Mouse (Mus musculus) cerebellum, adult 2 months (tissue): ENCODE measurements at regions not wholly inside any gene's neighbourhood (a gene's known extent, or its start where the extent isn't known, plus 50 kb on each side); places are given as distances from the start of the nearest gene placed in this dataset.

ENCODE experiments used
- DNase-seq, 2 experiments: peaks; one replicate each; pipeline ENCODE4 v3.0.0; 2021
- H3K27ac ChIP-seq: fragments of 200-500 bp; 2 replicates; pipeline ENCODE4 v1.5.1; 2012; ENCODE audit warnings: low read length, control low read depth, inconsistent platforms; ENCODE audit not compliant: insufficient read depth
- H3K27me3 ChIP-seq: fragments of 200-500 bp; 2 replicates; pipeline ENCODE4 v1.6.1; 2012; ENCODE audit warnings: inconsistent platforms, mild to moderate bottlenecking, low read length, moderate library complexity; ENCODE audit not compliant: control insufficient read depth, insufficient read depth
- H3K4me1 ChIP-seq: fragments of 200-500 bp; 2 replicates; pipeline ENCODE4 v1.6.1; 2011; ENCODE audit warnings: low read length; ENCODE audit not compliant: control insufficient read depth, insufficient read depth
- H3K4me3 ChIP-seq: fragments of 200-500 bp; replicated peaks from 2 replicates; pipeline ENCODE3; 2011; ENCODE audit warnings: mild to moderate bottlenecking, low read depth, low read length, control low read depth; ENCODE audit not compliant: insufficient read depth
- CTCF ChIP-seq: fragments of 200-500 bp; IDR thresholded peaks from 2 replicates; pipeline ENCODE4 v1.5.1; 2011; ENCODE audit warnings: low read depth, mild to moderate bottlenecking, control low read depth, low read length, moderate library complexity, borderline replicate concordance; ENCODE audit not compliant: insufficient read depth
- POLR2A ChIP-seq: fragments of 200-500 bp; IDR thresholded peaks from 2 replicates; pipeline ENCODE4 v1.6.1; 2011; ENCODE audit warnings: low read length, control low read depth, borderline replicate concordance; ENCODE audit not compliant: insufficient read depth
- WGBS: fragments of 180-500 bp; shearing (Covaris S2); methylation state at CpG from one replicate; pipeline ENCODE4 v1.1.7; 2018; 5-methylcytosine and 5-hydroxymethylcytosine counted together

DNA sequence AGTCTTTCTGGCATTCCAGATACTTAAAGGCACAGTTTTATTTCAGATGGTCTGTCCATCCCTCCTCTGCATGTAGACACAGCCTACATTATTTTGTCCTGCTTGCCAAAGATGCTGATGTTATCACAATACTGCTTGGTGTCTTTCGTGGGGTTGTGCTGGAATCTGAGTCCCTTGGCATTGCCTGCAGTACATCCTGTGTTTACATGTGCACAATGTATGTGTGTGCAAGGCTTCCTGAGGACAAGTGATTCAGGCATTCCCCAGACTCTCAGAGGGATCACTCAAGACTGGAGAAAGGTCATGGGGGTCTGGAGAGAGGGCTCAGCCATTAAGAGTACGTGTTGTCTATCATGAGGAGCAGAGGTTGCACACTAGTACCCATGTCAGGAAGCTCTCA, 60.0 kb upstream of the Sh3bp4 start:
- Histone ChIP-seq H3K4me3 (no peak overlapping the region), H3K4me1 (no peaks in the 10 kb centered on the region), H3K27ac (no peak overlapping the region), H3K27me3 (no peaks in the 10 kb centered on the region)
- DNase-seq, result no peak
- WGBS, result 91% methylated on average over 2 of the region's 2 CpGs
- TF ChIP-seq POLR2A (no peak), CTCF (no peak)

DNA sequence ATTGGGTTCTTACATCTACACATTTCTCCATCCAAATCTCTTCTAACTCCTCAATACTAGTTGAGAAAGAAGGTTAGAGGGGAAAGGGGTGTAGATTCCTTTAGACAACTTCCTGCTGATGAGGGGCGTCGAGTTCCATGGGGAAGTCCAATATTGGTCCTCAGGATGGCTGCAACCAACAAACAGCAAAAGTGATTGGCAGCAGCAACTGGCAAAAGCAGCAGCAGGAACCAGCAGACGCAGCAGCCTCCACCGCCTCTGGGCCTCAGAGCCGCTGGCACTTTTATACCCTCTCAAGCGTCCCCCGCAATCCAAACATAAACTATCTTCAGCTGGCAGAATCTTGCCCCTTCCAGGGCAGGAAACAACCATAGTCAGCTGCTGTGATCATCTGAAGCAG, 58.8 kb upstream of the Sh3bp4 start:
- no peak for TF ChIP-seq CTCF
- TF ChIP-seq POLR2A, result no peak
- H3K4me1 ChIP-seq, result no peaks in the 10 kb centered on the region
- no peak overlapping the region for H3K27ac ChIP-seq
- H3K27me3 ChIP-seq, result no peaks in the 10 kb centered on the region; the same call in 1 of the 2 replicates
- H3K4me3 ChIP-seq, result no peak overlapping the region
- DNase-seq, result no peak
- 81% methylated on average over 7 of the region's 7 CpGs for WGBS

DNA sequence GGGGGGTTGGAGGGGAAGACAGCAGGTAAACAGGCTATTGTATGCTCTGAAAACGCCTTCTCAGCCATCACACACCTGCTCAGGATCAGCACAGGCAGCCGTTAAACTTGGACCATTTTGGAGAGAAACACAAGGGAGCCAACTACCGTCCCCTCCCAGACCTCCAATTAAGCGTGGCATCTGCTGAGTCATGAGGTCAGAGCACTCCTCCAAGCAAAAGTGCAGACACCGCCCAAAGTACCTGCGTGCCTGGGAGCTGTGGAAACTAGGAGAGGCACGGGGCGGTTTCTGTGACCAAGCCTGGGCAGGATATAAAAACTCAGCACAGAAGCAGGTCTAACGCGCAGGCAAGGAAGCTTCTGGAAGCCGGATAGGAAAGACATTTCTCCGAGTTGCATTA, 54.8 kb upstream of the Sh3bp4 start:
- H3K27me3 ChIP-seq, result no peaks in the 10 kb centered on the region; the same call in 1 of the 2 replicates
- H3K27ac ChIP-seq, result no peak overlapping the region
- no peak for DNase-seq
- H3K4me3 ChIP-seq, result no peak overlapping the region
- 44% methylated on average over 12 of the region's 12 CpGs for WGBS
- TF ChIP-seq POLR2A (no peak), CTCF (no peak)
- H3K4me1 ChIP-seq, result no peaks in the 10 kb centered on the region

DNA sequence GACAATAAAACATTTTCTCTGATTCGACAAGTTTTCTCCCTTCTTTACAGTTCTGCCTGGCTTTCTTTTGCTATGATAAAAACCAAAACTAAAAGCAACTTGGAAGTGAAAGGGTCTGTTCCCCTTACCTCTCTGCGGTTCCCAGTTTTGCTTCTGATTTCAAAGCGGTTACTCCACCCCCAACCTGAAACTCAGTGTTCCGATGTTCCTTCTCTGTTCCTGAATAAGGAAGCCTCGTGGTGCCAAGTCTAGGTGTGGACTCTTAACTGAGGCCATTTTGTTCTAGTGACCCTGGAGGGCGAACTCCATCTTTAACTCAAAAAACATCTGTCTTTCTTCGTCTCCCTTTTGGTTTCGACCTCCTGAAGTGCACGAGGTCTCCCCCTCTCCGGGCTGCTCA, 54.4 kb upstream of the Sh3bp4 start:
- no peak for DNase-seq
- Histone ChIP-seq H3K27me3 (no peaks in the 10 kb centered on the region; the same call in 1 of the 2 replicates), H3K27ac (no peak overlapping the region), H3K4me3 (no peak overlapping the region), H3K4me1 (no peaks in the 10 kb centered on the region)
- WGBS, result 67% methylated on average over 10 of the region's 10 CpGs
- TF ChIP-seq POLR2A, result no peak

DNA sequence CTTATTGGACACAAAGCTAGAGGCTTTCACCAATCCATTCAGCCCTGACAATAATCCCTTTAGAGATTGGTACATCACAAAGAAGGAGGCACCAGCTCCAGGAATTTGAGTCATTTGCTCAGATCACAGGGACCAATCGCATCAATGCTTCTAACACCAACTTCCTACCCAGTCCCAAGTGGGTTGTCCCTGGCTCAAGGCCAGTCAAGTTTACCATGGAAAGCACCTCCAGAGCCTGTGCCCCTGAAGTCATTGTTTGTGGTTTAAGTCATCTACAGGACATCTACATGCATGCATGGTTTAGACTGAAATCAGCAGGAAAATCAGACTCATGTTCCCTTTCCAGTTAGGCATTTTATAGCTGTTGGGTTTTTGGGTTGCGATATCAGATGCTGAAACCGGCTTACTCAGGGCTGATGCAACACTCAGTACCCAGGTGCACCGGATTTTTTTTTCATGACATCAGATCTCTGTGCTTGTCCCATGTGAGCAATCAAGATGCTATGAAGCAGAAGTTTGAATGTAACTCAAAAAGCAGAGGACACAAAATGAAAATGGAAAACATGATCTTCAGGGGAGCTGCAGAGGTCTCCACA, 50.3 kb upstream of the Sh3bp4 start:
- Histone ChIP-seq H3K4me1 (no peaks in the 10 kb centered on the region), H3K4me3 (no peak overlapping the region), H3K27me3 (no peaks in the 10 kb centered on the region; the same call in 1 of the 2 replicates), H3K27ac (no peak overlapping the region)
- TF ChIP-seq CTCF (no peak), POLR2A (no peak)
- no peak for DNase-seq
- WGBS, result 92% methylated on average over 4 of the region's 4 CpGs
